Mouse (Mus musculus) gastrocnemius, adult 2 months (tissue): ENCODE measurements at regions not wholly inside any gene's neighbourhood (a gene's known extent, or its start where the extent isn't known, plus 50 kb on each side); places are given as distances from the start of the nearest gene placed in this dataset.
A peak's percentile ranks its signal among the peaks of the same experiment; 100 is the strongest.

Experiments used
- DNase-seq: peaks from one replicate; pipeline ENCODE4 v3.0.0; 2022
- H3K27ac ChIP-seq: fragments of 200-600 bp; 2 replicates; pipeline ENCODE4 v1.8.1; 2022; ENCODE audit warnings: mild to moderate bottlenecking
- H3K4me3 ChIP-seq: fragments of 200-600 bp; 2 replicates; pipeline ENCODE4 v1.8.1; 2022; ENCODE audit warnings: mild to moderate bottlenecking, moderate library complexity
- CTCF ChIP-seq: fragments of 200-600 bp; IDR thresholded peaks from 2 replicates; pipeline ENCODE4 v1.8.1; 2022; ENCODE audit warnings: antibody characterized with exemption, mild to moderate bottlenecking, moderate library complexity
- intact Hi-C: fragments of 180-260 bp; cut with DNase I; formaldehyde crosslinking; loops from one replicate; pipeline ENCODE4 v1.15.1; 2025

DNA sequence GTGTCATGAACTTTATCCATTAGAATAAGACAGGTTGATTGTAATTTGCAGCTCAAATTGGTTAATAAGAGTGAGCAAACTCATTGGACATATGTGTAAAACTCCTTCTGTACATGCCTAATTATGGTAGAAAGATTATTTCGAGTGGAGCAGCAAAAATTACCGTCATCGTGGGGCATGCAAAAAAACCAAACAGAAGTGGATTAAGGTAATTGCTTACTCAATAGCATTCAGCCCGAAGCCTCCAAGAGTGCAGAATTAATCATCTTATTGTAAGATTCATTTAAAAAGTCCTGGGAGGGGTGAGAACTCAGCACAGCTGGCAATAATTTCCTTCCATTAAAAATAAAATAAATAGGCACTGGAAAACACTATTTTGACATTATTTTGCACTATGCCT, 662.2 kb downstream of the Kcnj2 start:
- DNase-seq, result no peak
- no peak for TF ChIP-seq CTCF
- H3K4me3 ChIP-seq, result no peak overlapping the region
- no peak overlapping the region for H3K27ac ChIP-seq
- intact Hi-C loops, result no loop called here

DNA sequence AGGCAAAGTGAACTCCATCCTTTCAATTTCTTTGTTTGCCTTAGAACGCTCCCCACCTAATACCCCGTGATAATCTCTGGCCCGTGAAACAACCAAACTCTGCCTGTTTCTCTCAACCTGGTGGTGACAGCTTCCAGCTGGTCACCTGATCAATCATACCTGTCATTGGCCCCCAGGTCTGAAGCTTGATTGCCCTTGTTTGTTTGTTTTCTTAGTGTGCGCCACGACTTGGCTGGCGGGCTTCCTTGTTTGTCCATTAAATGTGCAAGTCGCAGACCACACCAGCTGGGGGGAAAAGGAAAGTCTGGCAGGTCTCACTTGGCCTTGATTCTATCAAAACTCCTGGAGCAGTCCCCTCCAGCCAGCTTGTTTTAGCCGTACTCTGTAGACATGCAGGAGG, 666.1 kb downstream of the Kcnj2 start:
- no peak for TF ChIP-seq CTCF
- DNase-seq, result no peak
- no peak overlapping the region for H3K4me3 ChIP-seq
- no peak overlapping the region for H3K27ac ChIP-seq
- intact Hi-C loops, result no loop called here

- DNase-seq, result no peak
- H3K27ac ChIP-seq, result no peak overlapping the region
- no peak for TF ChIP-seq CTCF
- intact Hi-C loops, result no loop called here
- no peak overlapping the region for H3K4me3 ChIP-seq
Measured at GRCm38 (mm10) chr11:111735446-111735845, 669.5 kb downstream of the Kcnj2 start.

DNA sequence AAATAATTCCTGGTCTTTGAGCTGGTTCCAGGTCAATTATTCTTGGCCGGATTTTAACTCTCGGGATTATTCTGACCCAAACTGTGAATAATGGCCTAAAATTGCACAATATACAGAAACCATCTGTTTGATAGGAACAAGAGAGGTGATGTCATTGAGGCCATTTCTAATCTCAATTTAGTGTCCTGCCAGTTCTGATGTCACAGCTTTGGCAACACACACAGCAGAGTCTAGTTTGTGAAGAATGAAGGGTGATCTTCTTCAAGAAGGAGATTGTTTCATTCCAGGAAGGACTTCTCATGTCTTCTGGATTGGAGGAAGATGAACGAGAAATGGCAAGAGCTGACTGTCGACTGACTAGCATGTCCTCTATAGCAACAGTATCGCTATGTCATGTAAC, 670.0 kb downstream of the Kcnj2 start:
- Histone ChIP-seq H3K4me3 (no peak overlapping the region), H3K27ac (no peak overlapping the region)
- TF ChIP-seq CTCF, result no peak
- peak; percentile 60 for DNase-seq
- intact Hi-C loops, result no loop called here

DNA sequence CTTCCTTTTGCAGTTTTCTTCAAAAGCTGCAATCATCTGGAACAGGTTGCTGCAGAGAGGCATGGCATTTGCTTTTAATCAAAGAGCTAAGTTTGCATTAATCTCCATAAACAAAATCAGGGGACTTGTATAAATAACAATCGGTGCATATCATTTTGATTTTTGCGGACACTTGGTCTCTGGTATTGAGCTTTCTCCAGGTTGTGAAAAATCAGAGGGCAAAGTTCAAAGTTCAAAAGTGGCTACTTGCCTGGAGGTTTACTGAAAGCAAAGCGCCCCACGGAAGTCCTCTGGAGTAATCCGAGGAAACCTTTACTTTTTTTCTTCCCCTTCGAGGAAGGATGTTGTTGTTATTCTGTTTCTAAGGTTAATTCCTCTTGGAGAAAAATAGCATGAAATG, 677.4 kb downstream of the Kcnj2 start:
- DNase-seq, result no peak
- Histone ChIP-seq H3K27ac (no peak overlapping the region), H3K4me3 (no peak overlapping the region)
- intact Hi-C loops, result no loop called here
- no peak for TF ChIP-seq CTCF

DNA sequence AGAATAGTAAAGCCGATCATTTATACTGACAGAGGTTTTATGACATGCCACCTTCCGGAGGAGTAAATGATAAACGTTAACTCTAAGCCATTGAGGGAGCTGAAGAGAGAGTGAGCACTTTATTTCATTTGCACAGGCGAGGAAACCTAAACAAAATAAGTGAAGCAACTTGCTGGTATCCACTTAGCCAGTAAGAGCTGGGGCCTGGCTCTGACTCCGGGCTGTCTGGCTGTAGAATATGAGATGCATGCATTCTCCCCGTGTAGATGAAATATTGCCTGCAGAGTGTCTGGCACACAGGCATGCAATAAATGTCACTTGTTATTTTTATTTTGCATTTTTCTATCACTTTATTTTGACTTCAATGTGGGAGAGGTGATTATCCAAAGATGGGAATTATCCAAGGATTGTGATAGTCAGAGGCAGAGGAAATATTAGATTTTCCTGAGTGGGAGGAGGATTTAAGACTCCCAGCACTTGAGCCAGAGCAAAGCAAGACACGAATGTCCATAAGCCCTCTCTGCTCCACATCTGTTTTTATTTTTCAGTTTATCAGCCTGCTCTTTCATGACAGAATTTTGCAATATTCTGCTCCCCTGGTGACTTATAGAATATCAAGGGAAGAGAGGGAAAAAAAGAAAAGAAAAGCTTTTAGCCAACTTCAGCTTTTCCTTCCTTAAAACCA, 681.4 kb downstream of the Kcnj2 start:
- TF ChIP-seq CTCF, result no peak
- Histone ChIP-seq H3K4me3 (no peak overlapping the region), H3K27ac (no peak overlapping the region)
- intact Hi-C loops, result no loop called here
- DNase-seq, result no peak

- no peak for DNase-seq
- intact Hi-C loops, result no loop called here
- no peak overlapping the region for H3K27ac ChIP-seq
- no peak for TF ChIP-seq CTCF
- no peak overlapping the region for H3K4me3 ChIP-seq
Measured at GRCm38 (mm10) chr11:111747947-111748322, 682.0 kb downstream of the Kcnj2 start.

GRCm38 (mm10) chr11:111748496-111748895, 682.5 kb downstream of the Kcnj2 start:
- Histone ChIP-seq H3K4me3 (no peak overlapping the region), H3K27ac (no peak overlapping the region)
- DNase-seq, result no peak
- no peak for TF ChIP-seq CTCF
- intact Hi-C loops, result no loop called here

- no peak overlapping the region for H3K27ac ChIP-seq
- intact Hi-C loops, result no loop called here
- no peak overlapping the region for H3K4me3 ChIP-seq
- no peak for DNase-seq
- no peak for TF ChIP-seq CTCF
Measured at GRCm38 (mm10) chr11:111754735-111755134, 688.8 kb downstream of the Kcnj2 start.

DNA sequence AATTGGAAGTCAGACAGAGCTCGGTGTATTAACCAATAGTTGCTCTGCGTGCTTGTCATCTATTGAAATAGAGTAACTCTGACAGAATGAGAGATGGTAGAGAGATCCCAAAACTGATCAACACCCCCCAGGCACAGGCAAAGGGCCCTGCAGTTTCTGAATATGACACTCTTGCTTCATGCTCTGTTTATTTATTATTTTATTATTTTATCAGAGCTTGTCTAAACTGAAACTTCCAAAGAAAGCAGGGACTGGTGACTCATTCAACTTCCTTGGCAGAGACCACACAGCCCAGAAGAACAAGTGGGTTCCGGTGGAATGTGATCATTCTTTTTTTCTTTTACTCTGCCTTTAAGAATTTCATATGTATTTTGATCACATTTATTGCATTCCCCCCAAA, 697.1 kb downstream of the Kcnj2 start:
- Histone ChIP-seq H3K27ac (no peak overlapping the region), H3K4me3 (no peak overlapping the region)
- TF ChIP-seq CTCF, result no peak
- intact Hi-C loops, result no loop called here
- no peak for DNase-seq

DNA sequence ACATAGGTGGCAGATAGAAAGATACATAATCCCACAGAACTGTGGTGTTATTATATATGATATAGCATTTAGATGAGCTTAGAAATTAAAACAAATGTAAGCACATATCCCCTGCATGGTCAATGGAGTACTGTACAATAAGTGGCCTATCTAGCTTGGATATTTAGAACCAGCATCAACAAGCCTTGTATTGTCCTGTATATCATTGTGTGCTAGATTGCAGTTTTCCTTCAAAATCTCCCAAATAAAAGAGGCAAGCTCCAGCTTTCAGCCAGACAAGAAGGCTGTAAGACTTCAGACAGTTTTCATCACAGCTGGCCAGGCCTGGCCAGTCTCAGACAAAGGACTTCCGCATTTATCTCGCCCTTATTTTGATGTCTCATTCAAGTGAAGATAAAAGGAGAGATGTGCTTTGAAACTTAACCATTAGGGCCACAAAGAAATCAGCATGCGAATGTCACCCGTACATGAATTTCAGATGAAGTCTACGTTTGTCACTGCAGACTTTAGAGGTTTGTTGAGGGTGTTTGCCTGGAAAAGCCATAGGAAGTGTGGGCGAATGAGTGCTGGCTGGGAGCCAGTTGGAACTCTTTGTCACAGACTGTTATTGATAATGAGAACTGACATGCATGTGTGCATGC, 700.5 kb downstream of the Kcnj2 start:
- no peak overlapping the region for H3K4me3 ChIP-seq
- TF ChIP-seq CTCF, result no peak
- intact Hi-C loops, result no loop called here
- H3K27ac ChIP-seq, result no peak overlapping the region
- DNase-seq, result no peak

GRCm38 (mm10) chr11:111767012-111767392, 701.0 kb downstream of the Kcnj2 start:
- no peak overlapping the region for H3K27ac ChIP-seq
- intact Hi-C loops, result no loop called here

GRCm38 (mm10) chr11:111774108-111774679, 708.2 kb downstream of the Kcnj2 start:
- intact Hi-C loops, result no loop called here
- Histone ChIP-seq H3K27ac (no peak overlapping the region), H3K4me3 (no peak overlapping the region)
- TF ChIP-seq CTCF, result no peak
- DNase-seq, result no peak

More at GRCm38 (mm10) chr11:111767012-111767392, 701.0 kb downstream of the Kcnj2 start:
- no peak for TF ChIP-seq CTCF
- no peak for DNase-seq
- no peak overlapping the region for H3K4me3 ChIP-seq

- Histone ChIP-seq H3K4me3 (peak overlapping the region; percentile 17; the same call in 1 of the 2 replicates), H3K27ac (no peak overlapping the region)
- DNase-seq, result no peak
- intact Hi-C loops, result no loop called here
- TF ChIP-seq CTCF, result no peak
Measured at GRCm38 (mm10) chr11:111781321-111781720, 715.4 kb downstream of the Kcnj2 start.
